Mouse (Mus musculus): ENCODE measurements around the gene Eps8.

DNA sequence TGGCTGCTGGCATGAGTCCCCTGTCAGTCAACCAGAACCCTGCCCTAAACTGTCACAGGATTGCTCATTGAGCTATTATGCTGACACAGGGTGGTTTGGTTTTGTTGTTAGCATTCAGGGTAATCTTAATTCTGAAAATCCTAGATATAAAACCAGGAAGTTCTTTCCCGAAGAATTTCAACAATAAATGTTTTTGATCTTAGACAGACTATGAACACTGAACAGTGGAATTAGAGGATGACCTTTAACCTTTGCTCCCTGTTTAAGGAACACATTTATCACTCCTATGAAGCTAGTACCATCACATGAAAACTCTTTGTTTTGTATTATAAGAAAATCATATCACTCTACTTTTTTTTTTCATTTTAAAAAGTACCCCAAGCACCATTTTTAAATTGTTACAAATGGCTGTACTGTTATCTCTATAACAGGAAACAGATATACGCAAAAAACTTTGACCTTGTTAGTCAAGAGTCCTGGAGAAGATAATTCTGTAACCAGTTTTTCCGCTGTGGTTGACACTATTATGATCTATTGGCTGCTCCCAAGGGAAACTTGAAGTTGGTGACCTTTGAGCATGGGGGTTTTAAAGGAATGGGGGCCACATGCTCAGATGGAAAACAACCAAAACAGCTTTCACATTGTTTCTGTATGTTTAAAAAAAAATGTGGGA lies 149.0 kb downstream of the Eps8 start:
- TF ChIP-seq ZNF384 (IDR thresholded peaks at IDR 0.05; ENCODE audit: low read depth, low read length), result no peak
- TF ChIP-seq HCFC1 (IDR thresholded peaks at IDR 0.05; ENCODE audit: borderline replicate concordance, insufficient read depth, low read length), result no peak
- TF ChIP-seq CHD2 (IDR thresholded peaks at IDR 0.05; ENCODE audit: low read depth, low read length), result no peak
- no peak for TF ChIP-seq ZC3H11A (IDR thresholded peaks at IDR 0.05; ENCODE audit: borderline replicate concordance, low read depth, low read length)

Data from ES-E14 (cell line).